Mouse (Mus musculus) layer of hippocampus, adult 18-20 months (tissue): ENCODE data around the gene Gopc. TPM values are rescaled to one million over a fixed set of nuclear protein-coding genes. Genes with fewer than 3 reads are reported as not detected.

ENCODE experiments used
- DNase-seq, 2 experiments: peaks; one replicate each; pipeline ENCODE4 v3.0.0; 2022; ENCODE audit warnings: low spot score in 2 of 2
- long read RNA-seq: library from polyadenylated mRNA; stranded (forward); transcript quantifications from one replicate; pipeline ENCODE4 v2.0.0, GENCODE M21; 2021
- total RNA-seq, 2 experiments: library from RNA; stranded (reverse); gene quantifications; 2 replicates each; pipeline ENCODE4 v1.2.3; 2021

Gopc gene
- total RNA-seq = 10 to 100 TPM; 35.4 to 36.5 TPM
- long read RNA-seq, full-length matches to known transcripts = 50 of 63 reads
- long read RNA-seq, partial matches to known transcripts = 6 of 63 reads
- long read RNA-seq, other reads (novel, unspliced or antisense) = 7 of 63 reads

DNA sequence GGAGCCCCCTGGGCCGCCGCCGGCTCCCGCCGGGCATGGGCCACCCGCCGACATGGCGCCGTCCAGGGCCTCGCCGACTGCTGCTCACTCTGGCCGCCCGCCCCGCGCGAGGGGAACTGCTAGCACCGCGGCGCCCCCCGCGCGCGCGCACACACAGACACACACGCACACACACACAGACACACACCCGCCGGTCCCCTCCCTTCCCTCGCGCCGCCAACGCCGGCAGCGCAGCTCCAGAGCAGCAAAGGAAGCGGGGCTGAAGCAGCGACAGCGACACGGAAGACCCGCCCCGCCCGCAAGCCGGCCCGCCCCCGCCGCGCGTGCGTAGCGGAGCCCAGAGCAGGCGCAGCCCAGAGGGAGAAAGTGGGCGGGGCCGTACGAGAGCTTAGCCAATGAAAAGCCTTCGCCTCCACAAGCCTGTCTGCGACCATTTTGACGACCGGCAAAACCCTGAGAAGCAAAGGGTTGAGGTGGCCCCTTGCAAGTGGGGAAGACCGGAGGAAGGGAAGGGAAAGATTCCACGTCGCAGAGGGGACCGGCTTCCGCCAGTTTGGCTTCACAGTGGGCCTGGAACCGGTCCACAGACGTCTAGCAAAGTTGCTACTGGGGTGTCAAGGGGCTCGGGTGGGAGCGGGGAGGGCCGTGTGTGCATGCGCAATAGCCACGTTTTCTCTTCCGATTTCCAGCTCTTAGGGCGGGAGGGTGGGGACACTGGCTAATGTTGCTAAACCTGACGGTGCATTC, at the start of gene Gopc:
TSS of gene Gopc (minus strand) at position 280 of the 747 bp plus-strand sequence.
- DNase-seq = peak; percentile 95 to 99

DNA sequence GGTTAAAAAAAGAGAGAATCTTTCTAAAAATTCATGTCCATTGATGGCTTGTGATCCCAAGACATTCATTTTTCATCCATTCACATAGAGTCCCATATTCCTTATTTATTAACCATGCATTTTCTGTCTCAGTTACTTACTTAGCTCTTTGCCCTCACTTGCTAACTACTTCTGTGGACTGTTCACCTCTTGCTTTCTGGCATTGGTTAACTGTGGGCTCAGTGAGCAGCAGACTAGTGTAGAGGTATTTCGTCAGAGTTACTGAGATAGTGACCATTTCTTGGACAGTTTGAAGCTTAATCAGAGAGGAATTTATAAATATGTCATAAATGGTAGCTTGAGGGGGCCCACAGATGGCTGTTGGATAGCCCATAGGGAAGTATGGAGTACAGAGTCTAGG, 49.0 kb upstream of the Gopc start:
- DNase-seq = no peak

DNA sequence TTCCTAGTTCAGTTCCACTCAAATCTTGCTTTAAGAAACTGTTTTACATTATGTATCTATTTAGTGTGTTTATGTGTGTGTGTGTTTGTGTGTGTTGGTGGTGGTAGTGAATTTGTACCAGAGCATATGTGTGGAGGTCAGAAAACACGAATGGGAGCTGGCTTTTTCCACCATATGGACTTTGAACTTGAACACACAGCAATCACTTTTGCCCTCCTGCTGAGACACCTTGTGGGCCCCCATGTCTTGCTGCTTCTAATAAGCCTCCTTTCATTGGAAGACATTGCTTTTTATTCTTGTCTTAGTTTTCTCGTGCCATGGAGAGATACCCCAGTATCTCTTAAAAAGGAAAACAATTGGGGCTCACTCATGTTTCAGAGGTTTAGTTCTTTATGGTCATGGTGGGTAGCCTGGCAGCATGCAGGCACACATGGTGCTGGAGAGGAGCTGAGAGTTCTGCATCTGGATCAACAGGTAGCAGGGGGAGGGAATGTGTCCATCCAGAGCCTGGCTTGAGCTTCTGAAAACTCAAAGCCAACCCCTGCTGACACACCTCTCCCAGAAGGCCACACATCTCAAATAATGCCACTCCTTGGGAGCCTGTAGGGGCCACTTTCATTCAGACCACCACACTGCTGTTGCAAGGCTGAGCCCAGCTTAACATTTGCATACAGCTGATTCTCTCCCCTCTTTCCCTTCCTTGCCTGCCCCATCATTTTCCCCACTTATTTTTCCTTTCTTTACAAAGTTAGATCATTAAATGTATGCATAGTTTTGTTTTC, 45.9 kb upstream of the Gopc start:
- no peak for DNase-seq

DNA sequence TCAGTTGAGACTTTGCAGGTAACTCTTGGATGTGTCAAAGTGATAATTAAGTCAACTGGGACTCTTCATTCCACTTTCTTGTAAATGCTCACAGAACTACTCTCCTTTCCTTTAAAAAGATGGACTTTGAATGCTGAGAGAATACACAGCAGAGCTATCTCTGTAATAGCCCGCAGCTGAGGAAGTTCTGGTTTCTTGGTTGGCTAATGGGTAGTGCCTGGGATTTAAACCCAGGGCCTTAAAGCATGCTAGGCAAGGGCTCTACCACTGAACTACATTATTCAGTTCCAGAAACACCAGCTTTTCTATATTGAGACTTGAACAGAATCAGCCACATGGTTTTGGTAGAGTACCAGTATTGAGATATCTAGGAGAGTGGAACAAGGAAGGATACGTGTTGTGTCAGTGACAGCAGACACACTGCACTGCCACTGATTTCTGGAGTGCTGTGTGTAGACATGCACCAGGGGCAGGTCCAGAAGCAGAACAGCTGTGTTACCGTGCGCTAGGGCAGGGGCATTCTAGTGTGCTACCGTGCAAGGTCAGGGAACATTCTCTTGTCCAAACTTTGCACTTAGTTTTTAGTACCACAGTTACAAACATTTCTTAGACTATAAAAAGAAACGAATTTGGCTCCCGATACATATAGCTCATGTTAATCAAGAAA, 44.5 kb upstream of the Gopc start:
- no peak for DNase-seq

DNA sequence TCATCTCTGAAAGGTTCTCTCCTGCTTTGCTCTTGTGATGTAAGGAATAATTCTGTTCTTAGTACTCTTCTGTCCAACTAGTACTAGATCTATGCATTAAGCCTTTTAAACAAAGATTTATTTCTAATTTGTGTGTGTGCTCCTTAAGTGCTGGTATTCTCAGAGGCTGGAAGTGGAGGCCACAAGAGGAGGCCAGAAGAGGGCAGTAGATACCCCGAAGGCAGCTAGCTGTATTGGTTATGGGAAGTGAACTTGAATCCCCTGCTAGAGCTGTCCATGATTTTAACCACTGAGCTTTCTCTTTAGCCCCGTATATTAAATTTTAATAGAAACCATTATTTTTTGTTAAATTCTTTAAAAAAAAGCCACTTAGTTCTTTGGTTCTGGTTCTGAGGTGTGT, 41.2 kb upstream of the Gopc start:
- DNase-seq = peak in 1 of 2 experiments; percentile 38

DNA sequence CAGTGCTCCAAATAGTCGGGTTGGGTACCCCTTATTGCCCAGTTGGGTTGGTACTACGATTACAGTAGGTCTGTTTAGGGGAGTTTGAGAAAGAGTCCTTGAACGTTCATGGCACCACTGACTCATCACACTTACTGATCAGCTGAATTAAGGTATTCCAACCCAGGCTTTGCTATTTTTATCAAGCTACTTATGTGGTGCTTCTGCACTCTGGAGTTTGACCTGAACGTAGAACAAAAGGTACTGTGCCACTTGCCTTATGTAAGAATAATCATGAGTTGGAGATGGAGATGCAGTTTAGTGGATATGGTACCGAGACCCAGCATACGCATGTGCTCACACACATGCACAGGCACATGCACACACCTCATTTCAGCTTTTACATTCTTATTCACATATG, 39.8 kb upstream of the Gopc start:
- no peak for DNase-seq

DNA sequence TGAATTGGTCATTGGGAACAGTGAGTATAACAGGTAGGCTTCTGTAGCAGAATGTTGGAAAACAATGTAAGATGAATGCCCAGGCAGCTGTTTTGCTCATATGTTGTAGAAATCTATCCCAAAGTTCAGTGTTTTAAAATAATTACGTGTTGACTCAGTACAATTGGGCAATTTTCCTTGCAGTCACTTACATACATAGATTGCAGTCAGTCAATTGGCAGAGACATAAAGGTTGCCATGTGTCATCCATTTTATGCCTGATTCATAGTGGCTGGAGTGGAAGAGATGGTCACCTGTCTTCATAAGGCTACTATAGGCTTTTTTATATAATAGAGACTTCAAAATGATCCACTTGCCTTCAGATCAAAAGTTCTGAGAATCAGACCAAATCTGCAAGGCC, 38.6 kb upstream of the Gopc start:
- DNase-seq = no peak

DNA sequence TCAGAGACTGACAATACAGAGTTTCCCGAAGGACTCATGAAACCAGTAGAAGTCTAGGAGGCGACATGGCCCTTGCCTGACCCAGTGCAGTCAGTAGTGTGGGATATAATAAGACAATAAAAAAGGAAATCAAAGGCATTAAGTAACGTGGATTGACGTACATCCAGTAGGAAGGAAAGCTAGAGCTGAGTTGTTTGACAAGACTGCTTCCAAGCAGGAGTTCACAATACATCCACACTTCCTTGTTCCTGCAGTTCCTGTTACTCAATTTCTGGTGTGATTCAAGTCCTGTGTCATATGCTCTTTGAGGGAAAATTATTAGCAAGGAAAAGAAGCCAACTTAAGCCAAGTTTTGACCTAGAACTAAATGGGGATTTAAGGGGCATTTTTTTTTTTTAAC, 37.5 kb upstream of the Gopc start:
- no peak for DNase-seq

DNA sequence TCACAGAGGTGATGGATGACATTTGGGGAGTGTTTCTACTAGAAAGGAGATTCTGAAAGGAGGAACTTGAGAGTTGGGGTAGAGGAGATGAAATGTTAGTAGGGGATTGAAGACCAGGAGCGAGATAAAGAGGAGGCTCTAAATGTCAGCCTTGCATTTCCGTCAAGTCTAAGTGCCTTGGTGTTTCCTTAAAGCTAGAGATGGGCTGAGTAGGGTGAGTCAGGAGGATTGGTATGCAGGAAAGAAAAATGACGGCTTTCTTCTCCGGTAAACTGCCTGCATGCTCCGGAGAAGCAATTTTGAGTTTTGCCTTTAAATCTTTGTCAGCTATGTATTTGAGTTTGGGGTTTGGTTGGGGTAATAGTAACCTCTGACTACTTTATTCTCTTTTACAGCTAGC, 37.0 kb upstream of the Gopc start:
- no peak for DNase-seq

DNA sequence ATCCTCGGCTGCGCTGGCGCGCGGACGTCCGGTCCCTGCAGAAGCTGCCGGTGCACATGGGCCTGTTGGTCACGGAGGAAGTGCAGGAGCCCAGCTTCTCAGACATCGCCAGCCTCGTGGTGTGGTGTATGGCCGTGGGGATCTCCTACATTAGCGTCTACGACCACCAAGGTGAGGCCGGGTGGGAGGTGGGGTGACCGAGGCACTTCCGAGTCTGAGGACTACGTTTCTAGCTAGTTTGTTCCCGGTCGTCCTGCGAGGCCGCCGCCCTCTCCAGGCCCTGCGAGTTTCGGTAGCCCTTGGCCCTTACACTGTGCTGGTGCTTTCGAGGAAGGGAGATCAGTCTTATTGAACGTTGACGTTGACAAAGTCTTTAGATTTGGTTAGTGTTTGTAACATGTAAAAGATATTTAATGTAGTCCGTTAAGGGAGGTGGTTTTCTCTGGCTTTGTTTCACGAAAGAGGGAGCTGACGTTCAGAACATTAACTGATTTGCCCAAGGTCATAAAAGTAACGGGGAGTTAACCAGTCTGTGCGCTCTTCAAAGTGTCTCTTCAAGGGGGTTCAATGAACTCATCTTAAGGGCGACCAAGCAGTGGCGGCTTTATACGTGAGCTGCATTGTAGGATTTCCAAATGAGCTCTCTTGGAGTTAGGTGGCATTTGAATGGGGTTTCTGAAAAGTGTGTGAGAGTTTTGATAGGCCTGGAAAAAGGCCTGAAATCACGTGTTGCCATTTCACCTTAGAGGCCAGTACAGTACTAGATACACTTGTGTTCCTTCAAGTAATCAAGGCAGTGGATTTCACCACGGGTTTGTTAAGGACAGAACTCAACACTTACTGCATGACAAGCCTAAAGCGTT, 36.3 kb upstream of the Gopc start:
- DNase-seq = no peak

DNA sequence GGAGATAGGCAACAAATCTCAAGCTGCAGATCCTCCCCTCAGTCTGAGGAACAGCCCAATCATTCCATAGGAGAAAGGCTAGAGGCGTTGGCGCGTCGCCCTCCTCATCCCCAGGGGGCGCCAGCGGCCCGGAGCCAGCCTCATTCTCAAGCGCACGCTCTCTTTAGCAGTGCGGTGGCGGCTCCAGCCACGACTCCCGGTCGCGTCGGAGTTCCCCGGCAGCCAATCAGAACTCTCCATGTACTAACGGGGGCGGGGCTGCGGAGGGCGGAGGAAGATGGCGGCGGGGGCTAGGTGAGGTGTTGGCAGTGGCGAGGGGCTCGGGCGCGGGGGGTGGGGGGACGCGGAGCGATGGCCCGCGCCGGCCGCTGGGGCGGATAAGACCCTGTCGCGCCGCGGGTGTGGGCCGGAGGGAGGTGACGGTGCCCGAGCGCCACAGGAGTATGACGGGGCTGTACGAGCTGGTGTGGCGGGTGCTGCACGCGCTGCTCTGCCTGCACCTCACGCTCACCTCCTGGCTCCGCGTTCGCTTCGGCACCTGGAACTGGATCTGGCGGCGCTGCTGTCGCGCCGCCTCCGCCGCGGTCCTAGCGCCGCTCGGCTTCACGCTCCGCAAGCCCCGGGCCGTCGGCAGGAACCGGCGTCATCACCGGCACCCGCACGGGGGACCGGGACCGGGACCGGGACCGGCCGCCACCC, 35.5 kb upstream of the Gopc start, which contains the start of gene Nus1:
TSS of gene Nus1 (plus strand) at position 249 of the 699 bp plus-strand sequence.
- peak; percentile 96 to 99 for DNase-seq

DNA sequence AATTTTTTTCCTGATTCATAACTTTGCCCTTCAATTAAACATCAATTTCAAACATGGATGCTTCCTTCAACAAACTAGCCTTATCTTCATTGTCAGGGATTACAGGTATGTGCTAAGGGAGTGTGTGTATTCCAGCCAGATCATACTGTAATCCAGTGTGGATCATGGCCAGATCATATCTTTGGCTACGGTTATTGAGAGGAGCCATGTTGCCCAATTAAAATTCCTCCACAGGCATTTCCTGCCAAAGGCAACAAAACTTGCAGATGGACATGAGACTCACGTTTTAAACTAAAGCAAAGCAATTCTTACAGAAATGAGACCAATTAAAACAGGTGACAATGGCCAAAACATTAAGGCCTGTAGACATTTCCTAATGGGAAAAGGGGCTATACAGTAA, 34.5 kb upstream of the Gopc start:
- no peak for DNase-seq

DNA sequence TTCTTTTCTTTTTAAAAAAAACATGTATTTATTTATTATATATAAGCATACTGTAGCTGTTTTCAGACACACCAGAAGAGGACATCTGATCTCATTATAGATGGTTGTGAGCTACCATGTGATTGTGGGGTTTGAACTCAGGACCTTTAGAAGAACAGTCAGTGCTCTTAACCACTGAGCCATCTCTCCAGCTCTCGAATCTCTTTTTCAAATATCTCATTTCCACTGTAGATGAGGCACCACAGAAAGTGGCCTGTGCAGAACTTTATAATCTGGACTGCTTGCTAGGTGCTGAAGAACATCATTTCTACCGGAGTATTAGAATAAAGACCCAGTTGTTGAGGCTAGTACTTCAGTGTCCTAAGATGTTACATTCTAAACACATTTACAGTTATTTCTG, 33.1 kb upstream of the Gopc start:
- DNase-seq = no peak

DNA sequence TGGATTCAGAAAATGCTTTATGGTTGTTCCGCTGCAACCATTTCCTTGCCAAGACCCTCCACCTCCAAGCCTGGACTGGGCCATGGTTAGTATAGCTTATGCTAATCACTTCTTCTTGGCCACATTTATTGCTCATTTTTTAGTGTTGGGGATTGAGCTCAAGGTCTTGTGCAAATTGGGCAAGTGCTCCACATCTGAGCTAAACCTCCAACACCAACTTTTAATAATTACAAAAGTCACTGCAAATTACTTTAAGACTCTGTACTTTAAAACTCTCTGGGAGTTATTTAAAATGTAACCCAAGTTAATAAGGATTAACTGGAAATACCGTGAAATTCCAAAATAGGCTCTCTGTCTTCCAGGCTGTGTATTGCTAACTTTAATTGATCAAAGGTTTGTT, 25.6 kb upstream of the Gopc start:
- no peak for DNase-seq

DNA sequence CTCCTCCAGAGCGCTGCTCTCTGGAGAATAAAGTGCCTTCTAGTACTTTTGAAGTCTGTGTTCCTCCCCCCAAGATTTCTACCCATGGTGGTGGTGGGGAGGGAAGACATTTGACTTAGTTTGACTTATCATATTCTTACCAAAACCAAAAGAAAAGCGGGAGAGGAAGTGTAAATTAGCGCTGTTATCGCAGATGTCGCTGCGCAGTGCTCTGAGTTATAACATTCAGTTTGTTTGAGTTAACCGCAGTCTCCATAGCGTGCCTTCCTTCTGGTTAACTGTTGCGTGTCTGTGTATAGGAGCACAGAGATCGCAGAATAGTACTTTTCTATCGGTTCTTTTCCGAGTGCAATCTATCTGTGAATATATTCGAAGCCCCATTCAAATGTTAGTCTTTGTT, 23.2 kb upstream of the Gopc start:
- no peak for DNase-seq

DNA sequence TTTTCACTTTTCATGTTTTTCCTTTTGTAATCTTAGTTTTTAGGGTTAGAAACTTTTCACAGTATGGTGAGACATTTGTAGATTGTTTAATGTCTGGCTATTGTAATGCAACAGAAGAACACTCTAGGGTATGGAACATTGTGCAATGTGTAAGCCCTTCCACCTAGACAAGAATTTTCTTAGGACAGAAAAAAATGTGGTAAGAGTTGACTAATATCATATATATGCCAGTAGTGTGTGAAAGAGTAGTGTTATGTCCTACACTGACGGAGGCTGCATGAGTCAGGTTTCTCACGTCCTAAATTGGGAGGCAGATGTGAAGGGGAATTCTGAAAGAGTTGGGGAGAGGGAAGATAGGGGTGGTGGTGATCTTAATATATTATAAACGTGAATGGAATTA, 17.8 kb upstream of the Gopc start:
- no peak for DNase-seq

DNA sequence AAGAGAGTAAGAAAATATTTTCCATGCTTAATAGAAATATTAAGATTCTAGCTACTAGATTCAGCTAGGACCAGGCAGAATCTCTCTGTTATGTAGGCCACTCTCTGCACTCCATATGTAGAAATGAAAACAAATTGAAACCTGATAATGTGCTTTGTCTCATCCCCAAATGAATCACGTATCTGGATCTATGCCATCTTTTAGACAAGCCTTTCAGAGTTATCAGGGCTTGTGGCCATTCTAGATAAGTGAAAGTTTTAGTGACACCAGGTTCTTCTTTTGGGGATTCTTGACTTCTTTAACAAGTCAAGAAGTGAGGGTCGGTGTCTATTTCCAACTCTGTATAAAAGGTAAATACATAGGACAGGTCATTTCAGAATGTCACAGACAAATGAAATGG, 16.8 kb upstream of the Gopc start:
- no peak for DNase-seq

DNA sequence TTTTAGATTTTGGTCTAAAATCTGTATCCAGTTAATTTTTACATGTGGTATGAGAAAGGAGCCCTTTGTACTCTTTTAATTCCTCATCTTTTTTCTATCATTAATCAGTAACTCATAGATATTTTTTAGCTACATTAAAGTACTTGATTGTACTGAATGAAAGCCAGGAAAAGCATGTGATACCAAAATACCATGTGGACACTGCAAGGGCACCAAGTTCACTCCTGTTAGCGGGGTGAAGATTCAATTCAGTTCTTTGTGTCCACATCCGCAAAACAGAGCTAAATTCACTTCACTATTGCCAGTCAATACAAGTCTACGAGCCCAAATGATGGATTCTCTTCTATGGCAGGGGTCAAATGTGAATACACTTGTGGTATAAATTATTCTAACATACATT, 14.7 kb upstream of the Gopc start:
- DNase-seq = no peak

DNA sequence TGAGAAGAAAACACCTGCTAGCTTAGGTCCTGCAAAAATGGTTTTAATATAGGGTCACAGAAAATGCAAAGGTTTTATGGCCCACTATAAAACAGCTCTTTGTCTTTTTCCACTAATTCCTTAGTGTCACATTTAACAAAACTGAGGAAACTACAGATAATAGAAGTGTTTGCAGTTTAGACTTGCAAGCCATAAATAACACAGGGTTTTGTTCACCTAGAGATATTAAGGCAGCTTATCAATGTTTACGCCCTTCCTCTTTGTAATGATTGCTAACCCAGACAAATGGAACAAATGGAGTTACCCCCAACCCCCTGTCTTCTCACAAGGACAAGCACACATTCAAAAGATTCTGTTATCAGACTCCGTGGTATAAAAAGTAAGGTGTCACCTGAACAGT, 9.3 kb upstream of the Gopc start:
- DNase-seq = no peak

DNA sequence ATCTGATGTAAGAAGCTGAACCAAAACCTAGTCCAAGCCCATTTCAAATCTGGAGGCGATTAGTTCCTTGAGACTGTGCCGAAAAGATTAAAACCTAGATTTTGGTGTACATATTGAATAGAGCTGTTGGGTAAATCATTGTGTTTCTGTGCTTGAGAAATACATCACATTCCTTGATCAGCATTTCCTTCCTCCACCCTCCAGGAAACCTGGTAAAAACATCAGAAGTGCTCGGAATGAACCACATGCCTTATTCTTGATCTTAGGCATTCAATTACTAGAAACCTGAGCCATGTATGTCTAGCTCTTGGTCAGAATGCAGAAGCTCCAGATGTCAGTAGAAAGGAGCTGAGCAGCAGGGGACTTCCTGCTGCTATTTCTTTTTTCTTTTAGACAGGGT, 7.5 kb upstream of the Gopc start:
- DNase-seq = no peak
